Mouse (Mus musculus): Measurements from ENCODE around the gene Mms19. TPM values are rescaled to one million over a fixed set of nuclear protein-coding genes. Genes with fewer than 3 reads are reported as not detected.

Mms19 gene
- 25.4 and 27.0 TPM in 2 replicates for polyA plus RNA-seq (2016; fragmentation: Nextera tagmentation; extraction: Ambion mirVana)

- 0 out of 2 replicates have a peak, but pooled peaks cover 4% of the 10 kb centered on the region for H3K27me3 ChIP-seq (ENCODE audit: insufficient read depth, poor library complexity, severe bottlenecking)
- H3K4me3 ChIP-seq: peak within 1 kb of the TSS; percentile 95
- no peaks in the 10 kb centered on the region for H3K36me3 ChIP-seq
- DNase-seq (ENCODE audit: low spot score): peak; percentile 99
- H3K27ac ChIP-seq: peak within 1 kb of the TSS; percentile 93
- H3K9me3 ChIP-seq: no peaks in the 10 kb centered on the region
- WGBS: under 1% methylated on average over 61 of the region's 68 CpGs
- H3K4me1 ChIP-seq: peaks cover 16% of the 10 kb centered on the region
Measured at GRCm38 (mm10) chr19:41980819-41981594, at the start of gene Mms19. TSS of gene Mms19 (minus strand) at chr19:41981157.

GRCm38 (mm10) chr19:42026158-42026557 lies 45.2 kb upstream of the Mms19 start:
- H3K27ac ChIP-seq: no peak overlapping the region
- H3K4me1 ChIP-seq: peaks cover 26% of the 10 kb centered on the region
- WGBS: 5% methylated on average over 5 of the region's 5 CpGs
- H3K36me3 ChIP-seq: no peaks in the 10 kb centered on the region
- H3K4me3 ChIP-seq: no peak overlapping the region
- H3K27me3 ChIP-seq (ENCODE audit: insufficient read depth, poor library complexity, severe bottlenecking): no peaks in the 10 kb centered on the region
- peak; percentile 89 for DNase-seq (ENCODE audit: low spot score)
- no peaks in the 10 kb centered on the region for H3K9me3 ChIP-seq

- Histone ChIP-seq H3K9me3 (no peaks in the 10 kb centered on the region), H3K4me1 (peaks cover 47% of the 10 kb centered on the region), H3K27ac (no peak overlapping the region; the same call in 1 of the 2 replicates), H3K4me3 (no peak overlapping the region), H3K36me3 (no peaks in the 10 kb centered on the region), H3K27me3 (ENCODE audit: insufficient read depth, poor library complexity, severe bottlenecking) (no peaks in the 10 kb centered on the region)
- WGBS: 61% methylated on average over 2 of the region's 2 CpGs
- DNase-seq (ENCODE audit: low spot score): no peak
Measured at GRCm38 (mm10) chr19:42022542-42022848, 41.5 kb upstream of the Mms19 start.

- Histone ChIP-seq H3K4me1 (peaks cover 53% of the 10 kb centered on the region), H3K4me3 (no peak overlapping the region), H3K27me3 (ENCODE audit: insufficient read depth, poor library complexity, severe bottlenecking) (no peaks in the 10 kb centered on the region), H3K27ac (peak overlapping the region; percentile 24; the same call in 1 of the 2 replicates), H3K36me3 (no peaks in the 10 kb centered on the region), H3K9me3 (no peaks in the 10 kb centered on the region)
- DNase-seq (ENCODE audit: low spot score): no peak
- 70% methylated on average over 10 of the region's 10 CpGs for WGBS
Measured at GRCm38 (mm10) chr19:42021681-42022541, 41.0 kb upstream of the Mms19 start.

- no peaks in the 10 kb centered on the region for H3K27me3 ChIP-seq (ENCODE audit: insufficient read depth, poor library complexity, severe bottlenecking)
- H3K4me1 ChIP-seq: peaks cover 66% of the 10 kb centered on the region
- no peaks in the 10 kb centered on the region for H3K36me3 ChIP-seq
- no peaks in the 10 kb centered on the region for H3K9me3 ChIP-seq
- WGBS: 43% methylated on average over 4 of the region's 4 CpGs
- no peak for DNase-seq (ENCODE audit: low spot score)
- H3K27ac ChIP-seq: peak overlapping the region; percentile 62
- no peak overlapping the region for H3K4me3 ChIP-seq
Measured at GRCm38 (mm10) chr19:42019011-42019522, 38.1 kb upstream of the Mms19 start.

- 53% methylated on average over 8 of the region's 8 CpGs for WGBS
- Histone ChIP-seq H3K27ac (peak overlapping the region; percentile 81), H3K9me3 (no peaks in the 10 kb centered on the region), H3K4me1 (peaks cover 54% of the 10 kb centered on the region), H3K27me3 (ENCODE audit: insufficient read depth, poor library complexity, severe bottlenecking) (no peaks in the 10 kb centered on the region), H3K4me3 (no peak overlapping the region), H3K36me3 (no peaks in the 10 kb centered on the region)
- DNase-seq (ENCODE audit: low spot score): no peak
Measured at GRCm38 (mm10) chr19:42017399-42018247, 36.7 kb upstream of the Mms19 start.

- Histone ChIP-seq H3K4me3 (no peak overlapping the region), H3K36me3 (peaks cover 2% of the 10 kb centered on the region; the same call in 1 of the 2 replicates), H3K4me1 (peaks cover 47% of the 10 kb centered on the region), H3K27me3 (ENCODE audit: insufficient read depth, poor library complexity, severe bottlenecking) (no peaks in the 10 kb centered on the region), H3K9me3 (no peaks in the 10 kb centered on the region), H3K27ac (peak overlapping the region; percentile 81)
- no peak for DNase-seq (ENCODE audit: low spot score)
- WGBS: 57% methylated on average over 5 of the region's 5 CpGs
Measured at GRCm38 (mm10) chr19:42016840-42017239, 35.9 kb upstream of the Mms19 start.

GRCm38 (mm10) chr19:42016251-42016650 lies 35.3 kb upstream of the Mms19 start:
- Histone ChIP-seq H3K27ac (no peak overlapping the region), H3K9me3 (no peaks in the 10 kb centered on the region)
- DNase-seq (ENCODE audit: low spot score): no peak

GRCm38 (mm10) chr19:42015001-42015400 lies 34.0 kb upstream of the Mms19 start:
- H3K4me3 ChIP-seq: no peak overlapping the region
- 73% methylated on average over 6 of the region's 6 CpGs for WGBS
- no peaks in the 10 kb centered on the region for H3K27me3 ChIP-seq (ENCODE audit: insufficient read depth, poor library complexity, severe bottlenecking)
- DNase-seq (ENCODE audit: low spot score): no peak
- H3K4me1 ChIP-seq: peaks cover 49% of the 10 kb centered on the region
- H3K36me3 ChIP-seq: peaks cover 2% of the 10 kb centered on the region; the same call in 1 of the 2 replicates
- no peak overlapping the region for H3K27ac ChIP-seq
- no peaks in the 10 kb centered on the region for H3K9me3 ChIP-seq

More at GRCm38 (mm10) chr19:42016251-42016650, 35.3 kb upstream of the Mms19 start:
- 75% methylated on average over 4 of the region's 4 CpGs for WGBS
- peaks cover 2% of the 10 kb centered on the region; the same call in 1 of the 2 replicates for H3K36me3 ChIP-seq
- H3K4me3 ChIP-seq: no peak overlapping the region
- no peaks in the 10 kb centered on the region for H3K27me3 ChIP-seq (ENCODE audit: insufficient read depth, poor library complexity, severe bottlenecking)
- peaks cover 42% of the 10 kb centered on the region for H3K4me1 ChIP-seq

GRCm38 (mm10) chr19:42014231-42014825 lies 33.4 kb upstream of the Mms19 start:
- Histone ChIP-seq H3K27ac (no peak overlapping the region), H3K9me3 (no peaks in the 10 kb centered on the region), H3K36me3 (peaks cover 2% of the 10 kb centered on the region; the same call in 1 of the 2 replicates), H3K4me3 (no peak overlapping the region), H3K27me3 (ENCODE audit: insufficient read depth, poor library complexity, severe bottlenecking) (no peaks in the 10 kb centered on the region), H3K4me1 (peaks cover 46% of the 10 kb centered on the region)
- no peak for DNase-seq (ENCODE audit: low spot score)
- 77% methylated on average over 3 of the region's 3 CpGs for WGBS

- H3K4me1 ChIP-seq: peaks cover 47% of the 10 kb centered on the region
- WGBS: 73% methylated on average over 7 of the region's 7 CpGs
- DNase-seq (ENCODE audit: low spot score): no peak
Measured at GRCm38 (mm10) chr19:42011123-42011522, 30.2 kb upstream of the Mms19 start.

GRCm38 (mm10) chr19:42010436-42010835 lies 29.5 kb upstream of the Mms19 start:
- H3K36me3 ChIP-seq: peaks cover 2% of the 10 kb centered on the region; the same call in 1 of the 2 replicates
- no peak overlapping the region for H3K4me3 ChIP-seq
- H3K27me3 ChIP-seq (ENCODE audit: insufficient read depth, poor library complexity, severe bottlenecking): no peaks in the 10 kb centered on the region
- no peak for DNase-seq (ENCODE audit: low spot score)
- 75% methylated on average over 4 of the region's 4 CpGs for WGBS
- H3K4me1 ChIP-seq: peaks cover 47% of the 10 kb centered on the region
- no peaks in the 10 kb centered on the region for H3K9me3 ChIP-seq
- H3K27ac ChIP-seq: no peak overlapping the region

More at GRCm38 (mm10) chr19:42011123-42011522, 30.2 kb upstream of the Mms19 start:
- H3K9me3 ChIP-seq: no peaks in the 10 kb centered on the region
- H3K36me3 ChIP-seq: peaks cover 2% of the 10 kb centered on the region; the same call in 1 of the 2 replicates
- H3K27ac ChIP-seq: 0 out of 2 replicates have a peak overlapping the region, but pooled peaks have one; percentile 4
- no peaks in the 10 kb centered on the region for H3K27me3 ChIP-seq (ENCODE audit: insufficient read depth, poor library complexity, severe bottlenecking)
- H3K4me3 ChIP-seq: no peak overlapping the region

Data from heart, embryonic 10.5 days (tissue).